Mouse (Mus musculus) layer of hippocampus, postnatal 36 days (tissue): ENCODE data around the gene Sept3. TPM values are rescaled to one million over a fixed set of nuclear protein-coding genes. Genes with fewer than 3 reads are reported as not detected.
"Not testable (repeated sequence)": the region's sequence is repeated elsewhere in the genome, so short reads cannot be mapped to it uniquely, and the experiment has no call there.

ENCODE experiments used
- DNase-seq, 2 experiments: peaks; one replicate each; pipeline ENCODE4 v3.0.0; 2022
- total RNA-seq, 2 experiments: library from RNA; stranded (reverse); gene quantifications; 2 replicates each; pipeline ENCODE4 v1.2.3; 2021

Sept3 gene
- 100 to 1,000 TPM; 608 to 622 TPM for total RNA-seq

GRCm38 (mm10) chr15:82274593-82274926, at the start of gene Sept3:
Gene Sept3 (plus strand): TSS chr15:82274893.
- no peak for DNase-seq

- no peak for DNase-seq
Measured at GRCm38 (mm10) chr15:82225769-82226168, 48.9 kb upstream of the Sept3 start.

- DNase-seq = no peak
Measured at GRCm38 (mm10) chr15:82229542-82230045, 45.1 kb upstream of the Sept3 start.

GRCm38 (mm10) chr15:82230098-82230611, 44.5 kb upstream of the Sept3 start:
- DNase-seq = no peak

GRCm38 (mm10) chr15:82231100-82231499, 43.6 kb upstream of the Sept3 start:
- no peak for DNase-seq

- DNase-seq = peak; percentile 47 to 48
Measured at GRCm38 (mm10) chr15:82231591-82232378, 42.9 kb upstream of the Sept3 start.

GRCm38 (mm10) chr15:82232651-82233050, 42.0 kb upstream of the Sept3 start:
- DNase-seq = no peak

- DNase-seq = no peak
Measured at GRCm38 (mm10) chr15:82235661-82236060, 39.0 kb upstream of the Sept3 start.

- DNase-seq = peak; percentile 80 to 81
Measured at GRCm38 (mm10) chr15:82236565-82236964, 38.1 kb upstream of the Sept3 start.

- DNase-seq = no peak
Measured at GRCm38 (mm10) chr15:82243311-82243710, 31.4 kb upstream of the Sept3 start.

- DNase-seq = no peak
Measured at GRCm38 (mm10) chr15:82243742-82244114, 31.0 kb upstream of the Sept3 start.

- DNase-seq = peak; percentile 90 to 91
Measured at GRCm38 (mm10) chr15:82244115-82244804, 30.4 kb upstream of the Sept3 start, which contains the start of gene Cenpm. Gene Cenpm (minus strand): TSS chr15:82244748.

GRCm38 (mm10) chr15:82244805-82245161, 29.9 kb upstream of the Sept3 start:
- not testable (repeated sequence) for DNase-seq

- DNase-seq = no peak
Measured at GRCm38 (mm10) chr15:82247131-82247776, 27.4 kb upstream of the Sept3 start.

GRCm38 (mm10) chr15:82251579-82251978, 23.1 kb upstream of the Sept3 start:
- DNase-seq = no peak

- DNase-seq = no peak
Measured at GRCm38 (mm10) chr15:82252097-82252496, 22.6 kb upstream of the Sept3 start, which contains the start of gene 1500009C09Rik. Gene 1500009C09Rik (plus strand): TSS chr15:82252397.

- no peak for DNase-seq
Measured at GRCm38 (mm10) chr15:82255248-82255647, 19.4 kb upstream of the Sept3 start.

GRCm38 (mm10) chr15:82255944-82256383, 18.7 kb upstream of the Sept3 start:
- peak; percentile 82 to 84 for DNase-seq

GRCm38 (mm10) chr15:82259510-82259909, 15.2 kb upstream of the Sept3 start:
- DNase-seq = peak; percentile 59 to 73

- peak in 1 of 2 experiments; percentile 66 for DNase-seq
Measured at GRCm38 (mm10) chr15:82266356-82266755, 8.3 kb upstream of the Sept3 start.

- DNase-seq = peak in 1 of 2 experiments; percentile 54
Measured at GRCm38 (mm10) chr15:82268185-82268584, 6.5 kb upstream of the Sept3 start.

GRCm38 (mm10) chr15:82268783-82269182, 5.9 kb upstream of the Sept3 start:
- no peak for DNase-seq

- DNase-seq = peak; percentile 68 to 73
Measured at GRCm38 (mm10) chr15:82271201-82271600, 3.5 kb upstream of the Sept3 start.
